Mouse (Mus musculus) gastrocnemius, postnatal 10 days (tissue): Measurements from ENCODE around the gene Tecpr2. TPM values are rescaled to one million over a fixed set of nuclear protein-coding genes. Genes with fewer than 3 reads are reported as not detected.
A peak's percentile ranks its signal among the peaks of the same experiment; 100 is the strongest.

ENCODE experiments used
- DNase-seq: peaks from one replicate; pipeline ENCODE4 v3.0.0; 2021; ENCODE audit warnings: mixed read lengths
- total RNA-seq, 2 experiments: library from RNA; stranded (reverse); gene quantifications; 2 replicates each; pipeline ENCODE4 v1.2.3; 2021

The Tecpr2 gene
- total RNA-seq, 2 experiments from 2014 or later: 2.6 to 3.3 TPM

DNA sequence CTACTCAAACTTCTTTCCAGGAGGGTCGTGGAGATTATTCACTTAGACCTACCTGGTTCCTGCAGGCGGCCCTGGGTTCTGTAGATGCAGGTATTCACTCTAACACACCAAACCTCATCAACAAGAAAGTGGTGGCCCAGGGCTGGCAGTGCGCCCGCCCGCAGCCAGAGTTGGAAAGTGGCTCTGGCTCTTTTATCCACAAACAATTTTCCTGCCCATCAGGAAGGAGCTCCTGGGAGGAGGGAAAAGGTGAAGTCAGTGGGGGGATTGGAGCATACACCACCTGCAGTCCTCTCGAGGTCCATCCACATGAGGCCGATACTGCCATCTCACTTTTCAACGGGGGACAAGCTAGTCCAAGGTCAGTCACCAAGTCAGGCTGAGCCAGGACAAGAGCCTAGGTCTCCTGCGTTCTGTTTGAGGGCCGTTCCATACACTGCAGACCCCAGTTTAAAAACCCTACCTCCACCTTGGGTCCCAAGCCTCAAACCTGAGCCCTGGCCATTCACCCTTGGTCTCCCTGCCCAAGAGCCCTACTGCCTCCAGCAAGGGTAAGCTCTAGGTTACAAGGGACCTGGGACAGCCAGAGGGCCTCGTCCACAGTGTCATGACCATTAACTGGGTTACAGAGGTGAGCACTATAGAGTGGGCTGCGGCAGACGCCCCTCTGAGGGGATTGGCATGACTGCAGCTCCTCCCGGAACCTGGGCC lies 89.0 kb downstream of the Tecpr2 start:
- DNase-seq: no peak

DNA sequence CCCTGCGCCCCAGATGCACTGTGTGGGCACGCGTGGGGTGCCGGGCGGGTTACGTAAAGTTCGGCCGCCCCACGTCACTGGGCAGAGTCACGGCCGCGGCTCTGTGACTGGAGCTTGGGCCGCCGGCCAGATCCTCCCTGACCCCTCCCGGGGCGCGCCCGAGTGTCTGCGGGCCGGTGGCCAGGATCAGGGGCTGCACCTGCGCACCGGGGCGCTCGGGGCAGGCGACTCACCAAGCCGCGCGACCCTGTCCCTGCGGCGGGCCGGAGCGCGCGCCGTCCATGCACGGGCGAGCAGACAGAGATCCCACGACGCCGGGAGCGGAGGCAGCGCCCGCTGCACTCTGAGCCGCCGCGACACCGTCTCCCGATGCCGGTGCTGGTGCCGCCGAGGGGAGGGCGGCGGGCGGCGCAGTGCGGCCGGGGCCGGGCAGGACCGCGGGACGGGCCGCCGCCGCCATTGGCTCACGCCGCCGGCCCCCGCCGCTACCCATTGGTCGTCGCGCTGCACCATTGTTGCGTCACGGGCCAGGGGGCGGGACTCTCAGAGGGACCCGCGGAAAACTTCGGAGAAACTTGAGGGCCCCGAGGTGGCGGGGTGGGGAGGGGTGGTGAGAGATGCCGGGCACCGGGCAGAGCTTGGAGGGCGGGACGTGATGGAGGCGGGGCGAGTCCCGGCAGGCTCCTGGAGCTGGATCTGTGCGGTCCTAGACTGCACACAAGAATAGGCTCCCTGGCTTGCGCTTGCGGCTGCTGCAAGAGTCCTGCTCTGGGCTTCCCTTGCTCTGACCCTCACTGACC lies 89.7 kb downstream of the Tecpr2 start, which contains the start of gene Ankrd9:
Gene Ankrd9 (minus strand): TSS at position 434 of the 800 bp plus-strand sequence.
- peak; percentile 97 for DNase-seq

DNA sequence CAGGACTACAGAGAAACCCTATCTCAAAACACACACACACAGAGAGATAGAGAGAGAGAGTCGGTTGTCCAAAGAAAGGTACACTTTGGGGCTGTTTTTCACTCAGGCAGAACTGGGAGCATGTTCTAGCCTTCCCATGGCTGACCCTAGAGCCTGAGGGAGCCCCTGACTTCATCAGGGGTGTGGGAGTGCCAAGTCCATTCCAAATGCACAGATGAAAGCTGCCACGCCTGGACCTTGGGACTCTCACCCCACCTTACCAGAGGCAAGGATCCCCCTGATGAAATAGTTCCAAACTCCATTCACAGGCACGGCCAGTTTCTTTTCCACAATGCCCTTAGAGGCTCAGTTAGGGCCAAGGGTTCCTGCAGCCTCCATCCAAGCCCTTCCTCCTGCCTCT lies 90.7 kb downstream of the Tecpr2 start:
- DNase-seq: no peak

DNA sequence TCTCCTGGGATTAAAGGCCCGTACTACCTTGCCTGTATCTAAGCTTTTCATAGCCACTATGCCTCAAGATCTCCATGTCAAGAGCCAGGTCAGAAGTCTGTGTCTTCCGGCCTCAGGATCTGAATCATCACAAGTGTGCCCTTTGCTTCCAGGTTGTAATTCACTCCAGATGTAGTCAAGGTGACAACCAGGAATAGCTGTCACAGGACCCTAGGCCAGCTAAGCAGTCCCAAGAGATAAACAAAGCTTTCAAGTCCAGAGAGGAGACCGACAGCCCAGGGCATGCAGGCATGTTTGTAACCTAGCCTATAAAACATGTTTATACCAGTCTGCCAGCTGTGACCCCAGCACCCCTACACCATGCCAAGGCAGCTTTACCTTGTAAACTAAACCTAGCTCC lies 92.7 kb downstream of the Tecpr2 start:
- no peak for DNase-seq

DNA sequence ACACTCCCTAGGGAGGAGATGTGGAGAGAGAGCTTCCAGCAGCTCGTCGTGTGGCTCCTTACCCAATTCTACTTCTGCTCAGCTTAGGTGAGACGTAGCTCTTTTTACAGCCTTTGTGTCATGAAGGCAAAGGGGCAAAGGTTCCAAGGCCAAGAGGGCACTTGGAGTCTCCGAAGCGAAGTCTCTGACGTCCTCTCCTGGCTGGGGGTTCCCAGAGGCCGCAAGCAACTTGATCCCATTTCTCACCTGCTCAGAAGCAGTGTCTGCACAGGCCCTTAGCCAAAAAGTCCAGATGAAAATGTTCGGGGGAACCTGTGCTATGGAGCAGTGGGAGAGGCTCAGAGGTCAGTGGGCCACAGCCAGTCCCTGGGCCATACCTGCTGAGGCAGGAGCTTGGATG lies 94.0 kb downstream of the Tecpr2 start:
- DNase-seq: no peak

DNA sequence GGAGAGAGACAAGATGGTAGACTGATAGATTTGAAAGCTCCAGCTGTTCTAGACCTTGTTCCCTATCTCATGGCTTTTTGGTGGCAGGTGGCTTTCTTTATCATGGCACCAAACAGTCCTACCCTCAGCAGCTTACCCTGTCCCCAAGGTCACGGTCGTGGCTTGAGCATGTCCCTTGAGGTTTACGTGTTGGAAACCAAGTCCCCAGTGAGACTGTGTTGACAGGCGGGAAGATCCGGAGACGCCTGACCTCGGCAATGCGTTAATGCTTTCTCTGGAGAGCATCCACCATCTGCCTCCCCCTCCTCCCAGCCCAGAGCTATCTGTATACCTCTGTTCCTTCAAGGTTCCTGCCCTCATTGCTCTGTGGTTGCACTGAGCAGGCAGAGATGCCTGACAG lies 94.7 kb downstream of the Tecpr2 start:
- DNase-seq: no peak

DNA sequence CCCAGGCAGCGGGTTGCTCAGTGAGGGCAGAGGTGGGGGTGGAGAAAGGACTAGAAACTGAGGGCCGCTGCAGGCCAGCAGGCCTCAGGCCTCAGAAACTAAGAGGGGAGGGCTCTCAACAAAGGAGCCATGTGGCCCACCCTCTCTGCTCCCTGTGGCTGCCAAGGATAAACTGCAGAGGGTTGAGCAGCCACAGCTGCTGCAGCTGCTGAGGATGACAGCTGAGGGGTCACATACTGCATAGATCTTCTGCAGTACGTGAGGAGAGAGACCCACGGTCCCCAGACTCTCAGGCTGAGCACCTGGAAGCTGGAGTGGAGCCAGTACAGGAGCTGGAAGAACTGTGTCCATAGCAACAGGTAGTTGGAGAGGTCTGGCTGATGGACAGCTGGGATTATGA lies 95.5 kb downstream of the Tecpr2 start:
- DNase-seq: no peak

DNA sequence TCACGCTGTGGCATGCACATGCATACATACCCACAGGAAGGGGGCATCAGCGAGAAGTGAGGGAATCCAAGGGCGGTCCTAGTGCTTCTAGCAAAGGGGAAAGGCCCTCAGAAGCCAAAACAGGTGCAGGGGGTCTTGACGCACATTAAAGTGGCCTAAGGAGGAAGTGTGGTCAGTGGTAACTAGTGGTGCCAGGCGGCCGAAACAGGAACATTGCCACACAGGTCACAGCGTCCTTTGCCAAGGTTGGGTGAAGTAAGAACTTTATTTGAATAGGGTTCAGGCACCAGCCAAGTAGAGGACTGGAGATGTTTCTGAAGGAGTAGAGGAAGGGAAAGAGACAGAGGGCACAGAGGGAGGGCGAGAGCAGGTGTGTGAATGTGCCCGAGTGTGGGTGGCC lies 96.1 kb downstream of the Tecpr2 start:
- DNase-seq: no peak

DNA sequence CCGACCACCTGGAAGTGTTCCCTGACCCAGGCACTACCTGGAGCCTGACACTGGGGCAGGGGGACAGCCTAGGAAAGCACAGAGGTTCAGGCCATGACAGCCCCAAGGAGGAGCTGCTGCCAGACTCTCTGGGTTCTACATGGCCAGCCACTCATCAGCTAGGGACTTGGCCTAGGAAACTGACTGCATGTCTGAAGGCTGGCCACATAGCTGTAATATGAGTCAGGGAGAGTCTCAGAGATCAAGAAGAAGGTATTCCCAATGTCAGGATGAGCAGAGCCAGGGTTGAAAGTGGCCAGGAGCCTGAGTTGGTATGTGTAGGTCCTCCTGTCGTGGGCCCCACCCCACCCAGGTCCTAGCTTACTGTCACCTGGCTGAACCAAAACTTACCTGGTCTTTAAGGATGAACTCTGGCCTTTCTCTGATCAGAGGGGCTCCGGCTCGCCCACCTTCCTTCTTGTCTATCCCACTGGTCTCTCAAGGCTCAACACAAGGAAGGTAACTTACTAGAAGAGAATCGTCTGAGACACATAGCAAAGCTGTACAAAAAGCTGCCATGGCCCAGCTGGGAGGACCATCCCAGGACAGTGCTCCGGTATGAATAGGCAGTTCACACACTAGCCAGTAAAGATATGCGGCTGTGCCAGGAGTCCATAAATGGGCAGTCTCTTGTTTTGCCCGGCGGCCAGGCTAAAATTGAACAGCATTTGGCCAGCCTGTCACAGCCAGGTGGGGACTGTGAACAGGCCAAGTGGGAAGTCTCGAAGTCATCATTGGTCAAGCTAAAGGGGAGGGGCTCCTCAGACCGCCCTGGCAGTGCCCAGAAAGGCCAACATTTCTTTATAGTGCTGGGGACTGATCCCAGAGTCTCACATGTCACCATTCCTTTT lies 97.7 kb downstream of the Tecpr2 start:
- no peak for DNase-seq

DNA sequence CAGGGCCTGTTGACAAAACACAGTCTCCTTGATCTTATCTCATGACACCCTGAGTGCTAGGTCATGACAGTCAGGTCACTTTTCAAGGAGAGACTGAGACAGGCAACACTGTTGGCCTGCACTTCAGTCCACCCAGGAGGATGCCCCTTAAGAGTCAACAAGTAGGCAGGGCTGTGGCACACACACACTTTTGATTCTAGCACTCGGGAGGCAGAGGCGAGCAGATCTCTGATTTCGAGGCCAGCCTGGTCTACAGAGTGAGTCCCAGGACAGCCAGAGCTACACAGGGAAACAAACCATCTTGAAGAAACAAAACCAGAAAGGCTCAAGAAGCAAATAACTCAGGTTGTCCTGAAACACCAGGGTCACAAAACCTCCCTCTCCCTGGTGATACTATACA lies 100.3 kb downstream of the Tecpr2 start:
- DNase-seq: no peak

DNA sequence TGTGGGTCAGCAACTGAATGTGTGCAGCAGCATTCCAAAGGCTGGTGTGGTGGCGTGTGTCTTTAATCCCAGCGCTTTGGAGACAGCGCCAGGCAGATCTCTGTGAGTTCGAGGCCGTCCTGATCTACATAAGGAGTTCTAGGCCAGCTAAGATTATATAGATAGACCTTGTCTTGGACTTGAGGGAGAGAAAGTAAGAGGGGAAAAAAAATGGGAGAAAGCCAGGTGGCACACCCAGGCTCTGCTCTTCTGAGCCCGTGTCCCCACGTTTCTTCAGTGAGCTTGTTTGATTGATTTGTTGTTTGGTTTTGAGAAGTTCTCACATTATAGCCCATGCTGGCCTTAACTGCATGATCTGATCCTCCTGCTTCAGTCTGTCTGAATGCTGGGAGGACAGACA lies 101.4 kb downstream of the Tecpr2 start:
- DNase-seq: no peak

DNA sequence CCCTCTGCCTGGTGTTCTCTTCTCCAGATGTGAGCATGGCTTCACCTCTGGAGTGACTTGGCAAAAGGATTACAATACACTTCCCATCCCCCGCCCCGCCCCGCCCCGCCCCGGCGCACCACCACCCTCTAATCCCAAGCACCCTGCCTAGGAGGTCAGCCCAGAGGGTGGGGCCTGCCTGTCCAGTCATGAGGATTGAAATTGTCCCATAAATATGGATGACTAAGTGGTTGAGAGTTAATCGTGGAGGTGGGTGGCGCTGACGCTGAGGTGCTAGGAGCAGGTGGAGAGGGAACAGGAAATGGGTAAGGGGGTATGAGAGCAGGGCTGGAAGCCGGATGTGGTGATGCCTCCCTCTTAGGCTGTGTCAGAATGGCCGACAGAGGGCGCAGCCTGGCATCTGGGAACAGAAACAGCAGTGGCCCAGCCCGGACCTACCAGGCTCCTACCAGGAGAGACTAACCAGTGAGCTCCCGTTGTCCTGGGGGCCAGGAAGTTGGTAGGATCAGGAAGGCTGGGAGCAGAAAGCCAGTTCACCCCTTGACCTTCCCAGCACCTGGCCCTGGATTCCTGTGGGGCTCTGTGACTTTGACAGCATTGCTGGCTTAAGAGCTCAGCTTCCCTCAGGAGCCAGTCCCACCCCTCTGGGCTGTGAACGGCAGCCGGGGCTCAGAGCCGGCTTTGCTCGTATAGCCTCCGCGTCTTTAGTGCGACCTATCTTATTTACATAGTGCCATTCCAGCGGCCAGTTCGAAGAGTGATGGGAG lies 102.5 kb downstream of the Tecpr2 start:
- peak; percentile 73 for DNase-seq

DNA sequence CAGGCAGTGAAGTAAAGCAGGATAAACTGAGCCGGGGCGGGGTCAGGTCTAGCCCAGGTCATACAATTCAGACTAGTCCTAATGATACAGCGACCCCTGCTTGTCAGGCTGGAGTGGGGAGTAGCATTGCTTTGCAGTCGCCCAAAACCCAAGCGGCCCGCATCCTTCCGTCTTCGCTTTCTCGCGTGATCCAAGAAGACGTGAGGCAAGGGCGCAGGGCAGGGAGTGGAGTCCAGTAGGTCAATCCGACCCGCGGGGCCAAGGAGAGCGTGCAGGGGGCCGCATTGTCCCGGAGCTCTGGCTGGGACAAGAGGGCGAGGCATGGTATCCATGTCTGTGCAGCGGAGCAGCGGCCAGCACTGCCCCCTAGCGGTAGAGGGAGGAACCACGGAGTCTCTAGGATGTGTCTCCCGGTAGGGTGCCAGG lies 103.1 kb downstream of the Tecpr2 start:
- DNase-seq: peak; percentile 97

DNA sequence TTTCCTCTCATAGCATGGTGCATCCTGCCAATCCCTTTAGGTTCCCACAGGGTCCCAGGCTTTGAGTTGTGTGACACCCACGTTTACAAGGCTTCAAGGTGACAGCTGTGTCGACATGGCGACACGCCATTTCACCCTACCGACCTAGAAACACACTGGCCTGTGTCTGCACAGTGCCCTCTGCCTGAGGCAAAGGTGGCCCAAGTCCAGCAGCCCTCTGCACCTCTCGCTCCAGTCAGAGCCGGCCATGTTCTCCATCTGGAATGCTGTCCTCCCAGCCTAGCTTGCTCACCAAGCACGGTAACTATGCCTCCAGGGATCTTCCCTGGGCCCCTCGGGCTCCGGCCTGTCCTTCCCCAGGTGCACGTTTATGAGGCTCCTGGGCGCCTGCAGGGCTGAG lies 103.7 kb downstream of the Tecpr2 start:
- DNase-seq: no peak

DNA sequence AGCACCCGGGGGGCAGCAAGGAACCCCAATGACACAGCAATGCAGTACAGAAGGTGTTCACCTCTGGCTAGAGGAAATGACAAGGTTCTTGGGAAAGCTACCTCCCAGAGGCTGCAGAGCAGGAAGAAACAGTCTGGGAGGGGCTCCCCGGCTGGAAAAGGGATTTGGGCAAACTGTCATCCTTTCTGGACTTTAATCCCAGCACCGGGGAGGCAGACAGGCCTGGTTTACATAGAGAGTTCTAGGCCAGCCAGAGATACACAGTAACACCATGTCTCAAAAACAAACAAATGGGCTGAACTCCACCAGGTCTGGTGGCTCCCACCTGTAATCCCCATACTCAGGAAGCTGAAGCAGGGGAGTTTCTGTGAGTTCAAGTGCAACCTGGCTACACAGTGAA lies 104.2 kb downstream of the Tecpr2 start:
- DNase-seq: no peak

DNA sequence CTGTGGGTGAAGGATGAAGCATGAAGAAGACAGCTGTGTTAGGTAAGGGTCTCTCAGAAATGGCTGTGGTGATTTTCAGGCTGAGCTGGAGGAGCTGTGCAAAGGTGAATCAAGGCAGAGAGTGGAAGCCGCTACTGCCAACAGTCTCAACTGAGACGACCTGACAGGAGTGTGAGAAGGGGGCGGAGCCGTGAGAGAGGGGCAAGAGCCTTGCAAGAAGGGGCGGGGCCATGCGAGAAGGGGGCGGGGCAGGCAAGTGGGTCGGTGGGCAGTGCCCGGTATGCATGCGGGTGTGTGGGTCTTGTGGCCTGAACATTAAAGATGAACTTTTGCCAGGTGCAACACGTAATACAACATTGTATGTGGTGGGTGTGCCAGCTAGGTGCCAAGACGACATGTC lies 105.6 kb downstream of the Tecpr2 start:
- no peak for DNase-seq

DNA sequence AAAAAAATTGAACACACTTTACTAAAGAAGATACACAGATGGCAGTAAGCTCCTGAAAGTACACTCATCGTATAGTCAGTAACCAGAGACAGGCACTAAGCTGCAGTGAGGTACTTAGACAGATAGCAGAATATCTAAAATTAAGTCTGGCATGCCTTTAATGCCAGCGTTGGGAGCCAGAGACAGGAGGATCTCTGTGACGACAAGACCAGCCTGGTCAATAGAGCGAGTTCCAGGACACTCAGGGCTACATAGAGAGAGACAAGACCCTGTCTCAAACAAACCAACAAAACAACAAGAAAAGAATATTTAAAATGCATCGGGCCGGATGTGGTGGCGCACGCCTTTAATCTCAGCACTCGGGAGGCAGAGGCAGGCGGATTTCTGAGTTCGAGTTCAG lies 109.0 kb downstream of the Tecpr2 start:
- no peak for DNase-seq

DNA sequence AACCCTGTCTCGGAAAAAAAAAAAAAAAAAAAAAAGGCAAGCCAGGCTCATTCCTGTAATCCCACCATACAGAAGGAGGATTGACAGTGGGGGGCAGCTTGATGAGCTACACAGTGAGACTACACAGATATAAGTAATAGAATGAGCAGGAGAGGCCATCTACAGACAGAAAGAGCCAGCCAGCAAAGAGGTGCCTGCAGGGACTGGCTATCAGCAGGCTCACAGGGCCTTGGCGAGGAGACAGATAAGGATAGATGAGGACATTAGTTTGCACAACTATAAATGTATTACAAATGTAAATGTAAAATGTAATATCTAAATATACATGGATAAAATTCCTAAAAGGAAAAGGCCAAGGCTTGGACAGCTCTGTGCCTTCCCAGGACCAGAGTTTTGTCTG lies 110.8 kb downstream of the Tecpr2 start:
- no peak for DNase-seq

DNA sequence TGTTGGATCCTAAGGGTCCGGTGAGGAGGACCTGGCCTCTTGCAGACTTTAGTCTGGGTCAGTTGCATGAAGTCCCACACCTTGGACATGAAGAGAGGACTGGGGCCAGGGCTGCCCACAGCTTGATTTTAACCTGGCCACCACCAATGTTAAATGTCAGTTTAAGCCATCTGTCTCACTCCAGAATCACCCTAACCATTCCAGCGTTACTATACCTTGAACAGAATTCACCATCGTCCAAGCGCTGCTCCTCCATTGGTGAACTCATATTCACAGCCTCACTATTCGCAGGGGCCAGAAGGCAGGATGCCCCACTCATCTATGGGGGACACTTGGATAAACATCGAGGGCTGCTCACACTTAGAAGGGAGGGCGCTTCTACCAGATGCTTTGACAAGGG lies 111.9 kb downstream of the Tecpr2 start:
- no peak for DNase-seq

DNA sequence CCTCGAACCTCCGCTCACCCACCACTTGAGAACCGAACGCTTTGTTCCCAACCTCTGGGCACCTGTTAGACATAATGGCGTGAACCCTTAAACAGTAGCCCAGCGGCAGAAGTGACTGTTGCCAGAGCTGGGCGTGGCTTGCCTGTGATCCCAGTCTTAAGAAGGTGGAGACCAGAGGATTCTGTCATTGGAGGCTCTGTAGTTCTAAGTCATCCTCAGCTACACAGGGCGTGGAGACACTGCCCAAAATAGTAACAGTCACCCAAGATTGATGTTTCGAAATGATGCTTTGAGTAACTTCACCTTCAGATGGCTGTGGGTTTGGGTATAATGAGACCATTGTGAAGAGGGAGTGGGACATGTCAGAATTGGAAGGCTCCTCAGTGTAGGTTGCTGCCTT lies 115.1 kb downstream of the Tecpr2 start:
- DNase-seq: no peak

DNA sequence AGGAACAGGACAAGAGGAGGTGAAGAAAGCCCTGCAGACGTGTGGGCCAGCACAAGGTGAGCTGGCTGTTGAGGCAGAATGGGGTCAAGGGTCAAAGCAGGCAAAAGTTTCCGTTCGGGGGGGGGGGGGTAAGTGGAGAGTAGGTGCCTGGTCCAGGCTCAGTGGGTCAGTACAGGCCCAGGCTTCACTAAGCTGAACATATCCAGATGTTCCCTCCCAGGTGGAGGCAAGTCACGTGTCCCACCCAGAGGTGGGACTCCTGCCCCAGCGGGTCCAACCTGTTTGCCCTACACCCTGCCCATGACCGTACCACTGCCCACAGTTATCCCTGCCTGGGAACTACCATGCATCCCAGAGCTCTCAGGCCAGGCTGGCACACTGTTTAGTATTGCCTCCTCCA lies 116.7 kb downstream of the Tecpr2 start:
- DNase-seq: no peak

DNA sequence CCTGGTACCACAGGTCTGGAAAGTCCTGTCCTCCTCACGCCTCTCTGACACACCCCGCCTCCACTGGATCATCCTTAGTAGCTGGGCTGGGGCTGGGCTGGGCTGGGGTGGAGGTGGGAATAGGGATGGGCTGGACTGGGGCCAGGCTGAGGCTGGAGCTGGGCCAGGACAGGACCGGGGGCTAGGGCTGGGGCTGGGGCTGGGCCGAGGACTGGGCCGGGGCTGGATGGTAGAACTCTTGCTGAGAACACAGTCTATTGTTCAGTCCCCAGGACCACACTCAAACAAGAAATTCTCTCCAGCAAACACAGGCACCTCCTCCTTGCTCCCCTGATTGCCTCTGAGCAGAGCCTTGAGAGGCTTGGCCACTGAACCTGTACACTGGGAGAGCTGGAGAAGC lies 117.3 kb downstream of the Tecpr2 start:
- no peak for DNase-seq
